ENCODE assay signal across 8 mouse cellular contexts in the genomic region with DNA sequence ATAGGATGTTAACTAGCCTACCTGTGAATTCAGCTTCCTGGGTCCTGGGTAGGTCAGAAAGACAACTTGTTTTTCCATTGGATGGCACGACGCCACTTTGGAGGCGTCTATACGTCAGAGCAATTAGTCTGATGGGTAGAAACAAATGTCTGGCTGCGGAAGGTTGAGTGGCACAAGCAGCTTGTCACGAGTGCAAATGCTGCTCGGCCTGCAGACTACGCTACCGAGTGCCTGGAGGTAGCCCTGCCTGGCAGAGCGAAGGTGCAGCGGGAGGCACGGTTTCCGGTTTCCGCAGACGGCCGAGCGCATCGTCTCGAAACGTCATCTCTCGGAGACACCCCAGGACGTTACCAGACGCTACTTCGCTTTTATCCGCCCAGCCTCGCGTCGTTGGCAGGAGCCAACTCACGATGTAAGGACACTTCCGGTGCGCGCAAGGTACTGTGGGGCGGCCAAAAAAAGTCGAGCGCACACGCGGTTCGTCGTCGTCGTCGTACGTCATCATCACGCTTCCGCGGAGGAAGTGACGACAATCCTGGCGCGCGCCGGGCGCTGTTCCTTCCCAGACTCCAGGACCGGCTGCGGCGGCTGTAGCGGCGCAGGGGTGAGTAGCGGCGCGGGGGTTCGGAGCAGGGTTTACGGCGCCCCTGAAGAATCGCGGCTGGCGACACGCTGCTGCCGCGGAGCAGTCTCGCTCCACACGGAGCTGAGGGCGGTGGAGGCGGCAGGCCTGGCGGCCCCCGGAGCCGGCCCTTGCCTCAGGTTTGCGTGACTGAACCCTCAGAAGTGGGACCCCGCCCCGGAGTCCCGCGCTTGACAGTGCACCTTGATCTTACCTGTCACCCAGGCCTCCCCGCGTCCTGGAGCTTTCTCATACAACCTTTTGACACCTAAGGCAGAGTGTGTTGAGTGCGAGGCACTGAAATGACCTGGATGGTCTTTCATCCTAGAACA. TPM values are rescaled to one million over a fixed set of nuclear protein-coding genes. Genes with fewer than 3 reads are reported as not detected.
DNase-seq lines count a peak whose midpoint lies in the region; ATAC-seq and TF ChIP-seq lines count a peak whose summit lies in the region.

A gene (plus strand): TSS at position 517 of the 954 bp plus-strand sequence.

- intact Hi-C loops in heart, postnatal 10 days (cut with DNase I): loop anchor here (5.0 kb wide), 1 partner anchor 83 kb away; no protein-coding TSS in a partner anchor

- H3K4me3 ChIP-seq in ES-Bruce4 (ENCODE audit: low read depth, low read length): peak within 1 kb of the TSS; percentile 93
- H3K4me3 ChIP-seq in forebrain, embryonic 13.5 days: peak within 1 kb of the TSS; percentile 97
- H3K4me3 ChIP-seq in liver, postnatal 0 days (ENCODE audit: low read depth, low read length): peak within 1 kb of the TSS; percentile 65
- peak within 1 kb of the TSS; percentile 76 for H3K4me3 ChIP-seq in neural tube, embryonic 14.5 days (ENCODE audit: low read depth, low read length)

- no peak for TF ChIP-seq CTCF in ES-Bruce4 (IDR thresholded peaks at IDR 0.05; ENCODE audit: low read depth, low read length)
- TF ChIP-seq CTCF in liver, postnatal 0 days (IDR thresholded peaks at IDR 0.05; ENCODE audit: low read depth): no peak

- peak within 1 kb of the TSS; percentile 25 for H3K27ac ChIP-seq in ES-Bruce4 (ENCODE audit: insufficient read depth, low read length)
- H3K27ac ChIP-seq in forebrain, embryonic 13.5 days: peak within 1 kb of the TSS; percentile 89
- H3K27ac ChIP-seq in liver, postnatal 0 days (ENCODE audit: low read depth): peak within 1 kb of the TSS; percentile 93
- peak within 1 kb of the TSS; percentile 95 for H3K27ac ChIP-seq in neural tube, embryonic 14.5 days (ENCODE audit: low read depth, low read length)

- no peaks in the 10 kb centered on the region for H3K9me3 ChIP-seq in ES-Bruce4 (replicated peaks; ENCODE audit: control insufficient read depth, insufficient read depth, low read length, poor library complexity, severe bottlenecking)
- H3K9me3 ChIP-seq in forebrain, embryonic 13.5 days (replicated peaks): no peaks in the 10 kb centered on the region
- H3K9me3 ChIP-seq in liver, postnatal 0 days (ENCODE audit: low read length): no peaks in the 10 kb centered on the region
- H3K9me3 ChIP-seq in neural tube, embryonic 14.5 days (ENCODE audit: control insufficient read depth, low read length): no peaks in the 10 kb centered on the region

- WGBS in forebrain, embryonic 13.5 days: under 1% methylated on average over 84 of the region's 84 CpGs
- under 1% methylated on average over 84 of the region's 84 CpGs for WGBS in large intestine, adult 2 months
- under 1% methylated on average over 84 of the region's 84 CpGs for WGBS in liver, postnatal 0 days (ENCODE audit: insufficient replicate concordance)
- under 1% methylated on average over 84 of the region's 84 CpGs for WGBS in neural tube, embryonic 14.5 days

- DNase-seq in heart, postnatal 10 days: peak; percentile 98
- peak; percentile 91 for DNase-seq in large intestine, adult 2 months (ENCODE audit: low read depth, low spot score)
- peak; percentile 97 for DNase-seq in liver, postnatal 0 days
- DNase-seq in testis, postnatal 10 days (ENCODE audit: low spot score): peak; percentile 95

- TF ChIP-seq EP300 in ES-Bruce4 (IDR thresholded peaks at IDR 0.05; ENCODE audit: insufficient read depth, low read depth, low read length): 0 out of 2 replicates have a peak, but pooled peaks have one; percentile 43
- no peak; the same call in 1 of the 2 replicates for TF ChIP-seq EP300 in liver, postnatal 0 days (IDR thresholded peaks at IDR 0.05; ENCODE audit: low read depth)

- no peaks in the 10 kb centered on the region for H3K27me3 ChIP-seq in ES-Bruce4 (ENCODE audit: control insufficient read depth, insufficient read depth, low read length, poor library complexity, severe bottlenecking)
- H3K27me3 ChIP-seq in forebrain, embryonic 13.5 days: no peaks in the 10 kb centered on the region
- no peaks in the 10 kb centered on the region for H3K27me3 ChIP-seq in liver, postnatal 0 days (ENCODE audit: insufficient read depth, low read length)
- no peaks in the 10 kb centered on the region for H3K27me3 ChIP-seq in neural tube, embryonic 14.5 days (ENCODE audit: control insufficient read depth, insufficient read depth, low read length)

- peak; percentile 98 for ATAC-seq in cerebellum, adult (ENCODE audit: insufficient number of reproducible peaks, low FRiP score, low TSS enrichment)
- ATAC-seq in forebrain, embryonic 13.5 days: peak; percentile 100
- ATAC-seq in liver, postnatal 0 days: peak; percentile 100
- peak; percentile 100 for ATAC-seq in neural tube, embryonic 14.5 days (ENCODE audit: low read depth)

- peaks cover 30% of the 10 kb centered on the region for H3K36me3 ChIP-seq in ES-Bruce4 (ENCODE audit: control insufficient read depth, insufficient read depth, low read length, poor library complexity, severe bottlenecking)
- H3K36me3 ChIP-seq in forebrain, embryonic 13.5 days (ENCODE audit: poor library complexity, severe bottlenecking): peaks cover 46% of the 10 kb centered on the region
- peaks cover 29% of the 10 kb centered on the region for H3K36me3 ChIP-seq in liver, postnatal 0 days (replicated peaks; ENCODE audit: insufficient read depth, low read length)
- H3K36me3 ChIP-seq in neural tube, embryonic 14.5 days (ENCODE audit: control insufficient read depth, insufficient read depth, low read length): peaks cover 26% of the 10 kb centered on the region; the same call in 1 of the 2 replicates

- peak; percentile 93 for TF ChIP-seq POLR2A in ES-Bruce4 (IDR thresholded peaks at IDR 0.05; ENCODE audit: insufficient read depth, low read length)

- H3K9ac ChIP-seq in ES-Bruce4 (ENCODE audit: low read depth, poor library complexity, severe bottlenecking): peak within 1 kb of the TSS; percentile 47
- H3K9ac ChIP-seq in forebrain, embryonic 13.5 days: peak within 1 kb of the TSS; percentile 87
- peak within 1 kb of the TSS; percentile 68 for H3K9ac ChIP-seq in liver, postnatal 0 days (replicated peaks)
- H3K9ac ChIP-seq in neural tube, embryonic 14.5 days (replicated peaks; ENCODE audit: low read depth, low read length): peak within 1 kb of the TSS; percentile 69

- no peaks in the 10 kb centered on the region for H3K4me1 ChIP-seq in ES-Bruce4 (ENCODE audit: control insufficient read depth, insufficient read depth, low read length)
- peaks cover 13% of the 10 kb centered on the region for H3K4me1 ChIP-seq in forebrain, embryonic 13.5 days
- peaks cover 10% of the 10 kb centered on the region for H3K4me1 ChIP-seq in liver, postnatal 0 days (ENCODE audit: insufficient read depth)
- H3K4me1 ChIP-seq in neural tube, embryonic 14.5 days (ENCODE audit: control insufficient read depth, insufficient read depth, low read length): peaks cover 10% of the 10 kb centered on the region; the same call in 1 of the 2 replicates

- H3K4me2 ChIP-seq in forebrain, embryonic 13.5 days: peak within 1 kb of the TSS; percentile 75
- peak within 1 kb of the TSS; percentile 78 for H3K4me2 ChIP-seq in liver, postnatal 0 days (ENCODE audit: low read depth, low read length)
- H3K4me2 ChIP-seq in neural tube, embryonic 14.5 days (ENCODE audit: low read depth, low read length): peak within 1 kb of the TSS; percentile 78

RNA-seq across cellular contexts. Expression of the gene that starts here (rescaled TPM):
- 105 and 113 TPM in 2 replicates for polyA plus RNA-seq in ES-Bruce4 (2011; ENCODE audit: insufficient read depth, insufficient read length, low read depth, missing spikeins)
- polyA plus RNA-seq in forebrain, embryonic 13.5 days (2015; fragmentation: Nextera tagmentation; extraction: Ambion mirVana): 75.5 and 77.9 TPM in 2 replicates
- 10 to 100 TPM; 28.5 to 30.1 TPM for total RNA-seq in heart, postnatal 10 days (2021)
- 43.3 and 43.8 TPM in 2 replicates for polyA plus RNA-seq in large intestine, adult 2 months (2012; rRNA removed)
- polyA plus RNA-seq in liver, postnatal 0 days (2015; fragmentation: Nextera tagmentation; extraction: Ambion mirVana): 22.8 and 24.9 TPM in 2 replicates
- polyA plus RNA-seq in neural tube, embryonic 14.5 days (2014; fragmentation: Nextera tagmentation; extraction: Ambion mirVana): 46.7 and 54.1 TPM in 2 replicates

Comparison
In these comparisons a context has a peak if more than half of its experiments do, and no peak if none do; other contexts are left out.
1. Peak in every context shown above with its lines: DNase-seq, ATAC-seq, H3K4me3 ChIP-seq and H3K27ac ChIP-seq.
2. H3K27ac ChIP-seq: peak in every context shown above with its lines; median percentile 95 in neural tube, embryonic 14.5 days; 93 in liver, postnatal 0 days; 89 in forebrain, embryonic 13.5 days; 25 in ES-Bruce4.